Mouse (Mus musculus) embryonic facial prominence, embryonic 14.5 days (tissue): ENCODE data around the gene Tmem43. TPM values are rescaled to one million over a fixed set of nuclear protein-coding genes. Genes with fewer than 3 reads are reported as not detected.
"Not testable (repeated sequence)": the region's sequence is repeated elsewhere in the genome, so short reads cannot be mapped to it uniquely, and the experiment has no call there.

Experiments
- ATAC-seq: fragments of 200-750 bp; cut with Nextera tagmentation; 2 replicates; pipeline ENCODE4 v1.8.0; 2017; ENCODE audit warnings: low read depth, moderate number of reproducible peaks, moderate TSS enrichment
- DNase-seq: peaks from one replicate; pipeline ENCODE4 v3.0.0-alpha.2; 2015; ENCODE audit warnings: low spot score
- H3K27ac ChIP-seq: fragments of 300-500 bp; sonication (generic); replicated peaks from 2 replicates; pipeline ENCODE4 v1.5.1; 2014; ENCODE audit warnings: low read depth, mild to moderate bottlenecking, low read length, moderate library complexity
- H3K27me3 ChIP-seq: fragments of 300-500 bp; sonication (generic); replicated peaks from 2 replicates; pipeline ENCODE4 v1.6.1; 2014; ENCODE audit warnings: low read length; ENCODE audit not compliant: control insufficient read depth, insufficient read depth
- H3K36me3 ChIP-seq: fragments of 300-500 bp; sonication (generic); 2 replicates; pipeline ENCODE4 v1.6.1; 2014; ENCODE audit warnings: low read length, mixed read lengths; ENCODE audit not compliant: control insufficient read depth, insufficient read depth
- H3K4me1 ChIP-seq: fragments of 300-500 bp; sonication (generic); 2 replicates; pipeline ENCODE4 v1.6.1; 2014; ENCODE audit warnings: antibody characterized with exemption, low read length; ENCODE audit not compliant: control insufficient read depth, insufficient read depth
- H3K4me2 ChIP-seq: fragments of 300-500 bp; sonication (generic); 2 replicates; pipeline ENCODE4 v1.6.1; 2014; ENCODE audit warnings: low read depth, mild to moderate bottlenecking, low read length, moderate library complexity, mixed read lengths
- H3K4me3 ChIP-seq: fragments of 300-500 bp; sonication (generic); 2 replicates; pipeline ENCODE4 v1.5.1; 2014; ENCODE audit warnings: low read depth, mild to moderate bottlenecking, low read length
- H3K9ac ChIP-seq: fragments of 300-500 bp; sonication (generic); 2 replicates; pipeline ENCODE4 v1.6.1; 2014; ENCODE audit warnings: low read depth, mild to moderate bottlenecking, low read length, moderate library complexity, mixed read lengths
- H3K9me3 ChIP-seq: fragments of 300-500 bp; sonication (generic); 2 replicates; pipeline ENCODE4 v1.6.1; 2016; ENCODE audit warnings: low read length; ENCODE audit not compliant: control insufficient read depth
- WGBS: fragments of 180-500 bp; shearing (Covaris S2); extraction: QIAGEN DNeasy Blood & Tissue Kit; methylation state at CpG from one replicate; pipeline ENCODE4 v1.1.7; 2014; 5-methylcytosine and 5-hydroxymethylcytosine counted together
- polyA plus RNA-seq: library from polyadenylated mRNA; unstranded; fragments of >200 nt; fragmentation: Nextera tagmentation; extraction: Ambion mirVana; gene quantifications from 2 replicates; pipeline ENCODE4 v1.2.1, GENCODE M21; 2014

Gene Tmem43
- polyA plus RNA-seq, 1 experiment from 2014 or later, result 69.5 TPM

DNA sequence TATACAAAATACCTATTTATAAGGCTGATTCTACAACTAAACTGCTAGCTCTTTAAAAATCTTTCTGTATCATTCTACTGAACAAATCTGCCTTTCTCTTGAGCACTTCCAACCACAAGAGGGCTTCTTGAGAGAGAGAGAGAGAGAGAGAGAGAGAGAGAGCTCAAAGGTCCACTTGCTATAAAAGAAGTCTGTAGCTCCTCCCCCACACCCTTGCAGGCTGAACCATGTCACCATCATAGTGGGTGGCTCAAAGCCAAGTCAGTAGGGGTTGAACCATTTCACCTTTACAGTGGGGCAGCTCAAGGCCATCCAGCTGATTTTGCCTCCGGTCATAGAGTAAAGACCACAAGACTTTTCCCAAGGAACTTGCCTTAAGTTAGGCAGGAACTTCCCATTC lies 14.0 kb upstream of the Tmem43 start:
- Histone ChIP-seq H3K36me3 (peaks cover 20% of the 10 kb centered on the region), H3K4me3 (no peak overlapping the region), H3K9ac (no peak overlapping the region), H3K4me2 (no peak overlapping the region), H3K4me1 (no peaks in the 10 kb centered on the region), H3K9me3 (no peaks in the 10 kb centered on the region), H3K27me3 (no peaks in the 10 kb centered on the region), H3K27ac (no peak overlapping the region)
- DNase-seq (no peak), ATAC-seq (no peak)
- WGBS, result 91% methylated on average over 1 of the region's 1 CpGs

DNA sequence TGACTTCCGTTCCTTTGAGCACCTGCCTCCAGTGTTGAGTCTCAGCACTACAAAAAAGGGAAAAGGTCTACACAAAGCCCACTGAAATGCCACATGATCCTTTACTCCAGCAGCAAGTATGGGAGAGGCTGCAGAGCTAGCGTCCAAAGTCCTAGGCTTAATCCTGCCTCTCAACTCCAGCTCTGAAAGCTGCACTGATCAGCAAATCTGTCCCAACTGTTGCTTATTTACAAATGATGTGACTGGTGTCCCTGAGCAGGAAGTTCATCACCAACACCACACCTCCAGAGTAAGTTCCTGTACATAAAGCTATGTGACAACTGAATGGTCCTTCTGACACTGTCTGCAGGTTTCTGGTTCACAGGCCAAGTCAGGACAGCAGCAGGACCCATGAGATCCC lies 7.7 kb upstream of the Tmem43 start:
- peaks cover 58% of the 10 kb centered on the region for H3K36me3 ChIP-seq
- no peak overlapping the region for H3K9ac ChIP-seq
- DNase-seq (no peak), ATAC-seq (no peak)
- H3K27me3 ChIP-seq, result no peaks in the 10 kb centered on the region
- no peak overlapping the region for H3K27ac ChIP-seq
- no peak overlapping the region for H3K4me3 ChIP-seq
- WGBS, result 86% methylated on average over 2 of the region's 2 CpGs
- no peaks in the 10 kb centered on the region for H3K4me1 ChIP-seq
- no peaks in the 10 kb centered on the region for H3K9me3 ChIP-seq
- H3K4me2 ChIP-seq, result no peak overlapping the region

DNA sequence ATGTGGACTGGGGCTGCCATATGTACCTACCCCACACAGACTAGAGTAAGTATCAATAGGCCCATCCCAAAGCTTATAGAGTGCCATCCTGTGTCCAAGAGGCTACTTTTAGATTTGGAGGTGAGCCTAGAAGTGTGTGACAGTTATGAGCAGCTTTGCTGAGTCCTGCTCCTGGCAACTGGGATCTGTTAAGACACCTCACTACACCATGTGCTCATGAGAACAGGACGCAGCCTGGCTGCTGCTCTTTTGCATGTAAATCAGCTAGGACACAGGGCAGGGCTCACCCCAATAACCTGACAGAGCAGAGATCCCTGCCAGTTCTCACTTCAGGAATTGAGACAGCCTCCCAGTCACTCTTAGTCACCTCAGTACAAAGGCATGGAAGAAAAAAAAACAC lies 6.4 kb upstream of the Tmem43 start:
- no peak for DNase-seq
- no peak for ATAC-seq
- WGBS, result 95% methylated on average over 1 of the region's 1 CpGs
- no peak overlapping the region for H3K4me3 ChIP-seq
- no peak overlapping the region for H3K27ac ChIP-seq
- no peak overlapping the region for H3K9ac ChIP-seq
- H3K4me1 ChIP-seq, result peaks cover 6% of the 10 kb centered on the region; the same call in 1 of the 2 replicates
- no peaks in the 10 kb centered on the region for H3K9me3 ChIP-seq
- no peaks in the 10 kb centered on the region for H3K27me3 ChIP-seq
- no peak overlapping the region for H3K4me2 ChIP-seq
- H3K36me3 ChIP-seq, result peaks cover 58% of the 10 kb centered on the region

DNA sequence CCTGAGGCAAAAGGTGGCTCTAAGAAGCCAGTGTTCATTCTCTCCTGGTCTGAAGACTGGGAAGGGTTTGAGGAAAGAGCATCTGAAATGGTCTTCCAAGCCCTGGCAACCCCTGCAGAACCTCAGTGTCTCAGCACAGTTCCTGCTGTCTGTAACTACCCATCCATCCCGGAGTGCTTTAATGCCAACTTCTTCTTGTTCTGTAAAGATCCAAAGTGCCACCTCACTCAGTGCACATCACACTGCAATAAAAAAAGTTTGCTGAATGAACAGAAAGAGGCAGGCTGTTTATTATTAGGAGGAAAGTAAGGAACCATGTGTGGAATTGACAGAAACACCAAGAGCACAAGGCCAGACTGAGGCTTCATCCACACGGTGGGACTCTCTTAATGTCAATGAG lies 2.8 kb upstream of the Tmem43 start:
- peaks cover 26% of the 10 kb centered on the region for H3K36me3 ChIP-seq
- no peak overlapping the region for H3K4me2 ChIP-seq
- no peaks in the 10 kb centered on the region for H3K9me3 ChIP-seq
- ATAC-seq (no peak), DNase-seq (no peak)
- no peak overlapping the region for H3K9ac ChIP-seq
- no peaks in the 10 kb centered on the region for H3K27me3 ChIP-seq
- H3K4me3 ChIP-seq, result no peak overlapping the region
- peaks cover 17% of the 10 kb centered on the region for H3K4me1 ChIP-seq
- no peak overlapping the region for H3K27ac ChIP-seq
- WGBS, result 94% methylated on average over 2 of the region's 2 CpGs

DNA sequence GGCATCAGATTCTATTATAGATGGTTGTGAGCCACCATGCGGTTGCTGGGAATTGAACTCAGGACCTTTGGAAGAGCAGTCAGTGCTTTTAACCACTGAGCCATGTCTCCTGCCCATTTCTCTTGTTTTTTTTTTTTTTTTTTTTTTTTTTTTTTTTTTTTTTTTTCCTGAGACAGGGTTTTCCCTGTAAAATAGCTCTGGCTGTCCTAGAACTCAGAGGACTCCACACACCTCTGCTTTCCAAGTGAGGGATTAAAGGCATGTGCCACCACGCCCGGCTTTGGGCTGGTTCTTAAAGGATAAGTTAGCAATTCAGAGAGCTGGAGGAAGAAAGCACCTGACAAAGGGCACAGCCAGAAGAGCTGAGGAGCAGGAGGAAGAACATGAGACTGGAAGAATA lies 2.1 kb upstream of the Tmem43 start:
- not testable (repeated sequence) for ATAC-seq, H3K27ac ChIP-seq, H3K9me3 ChIP-seq, DNase-seq, H3K27me3 ChIP-seq, H3K4me3 ChIP-seq, H3K9ac ChIP-seq
- peaks cover 17% of the 10 kb centered on the region for H3K4me1 ChIP-seq
- peaks cover 20% of the 10 kb centered on the region for H3K36me3 ChIP-seq
- WGBS, result 87% methylated on average over 3 of the region's 3 CpGs
- peak overlapping the region; percentile 71; the same call in 1 of the 2 replicates for H3K4me2 ChIP-seq

DNA sequence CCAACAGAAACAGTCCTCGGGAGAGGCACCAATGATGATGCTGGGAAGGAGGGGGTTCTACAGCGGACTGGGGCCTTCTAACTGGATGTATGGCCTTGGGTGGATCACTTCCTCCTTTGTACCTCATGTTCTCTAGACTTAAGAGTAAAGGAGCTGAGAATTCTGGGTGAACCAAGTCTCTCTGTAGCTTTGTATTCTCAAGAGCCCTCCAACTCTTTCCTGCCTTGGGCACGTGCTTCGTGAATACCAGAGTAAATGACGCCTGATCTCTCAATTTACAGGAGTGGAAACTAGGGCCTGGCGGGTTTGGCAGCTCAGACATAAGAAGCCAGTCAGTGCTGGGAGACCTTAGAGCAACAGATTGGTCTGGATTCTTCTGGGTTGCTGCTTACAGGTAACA lies 1.2 kb upstream of the Tmem43 start:
- no peaks in the 10 kb centered on the region for H3K9me3 ChIP-seq
- peak overlapping the region; percentile 89 for H3K9ac ChIP-seq
- ATAC-seq (no peak), DNase-seq (peak; percentile 41)
- peak overlapping the region; percentile 71 for H3K4me2 ChIP-seq
- no peaks in the 10 kb centered on the region for H3K27me3 ChIP-seq
- peaks cover 17% of the 10 kb centered on the region for H3K4me1 ChIP-seq
- peak overlapping the region; percentile 83 for H3K4me3 ChIP-seq
- H3K36me3 ChIP-seq, result peaks cover 17% of the 10 kb centered on the region; the same call in 1 of the 2 replicates
- H3K27ac ChIP-seq, result peak overlapping the region; percentile 88; the same call in 1 of the 2 replicates
- 22% methylated on average over 6 of the region's 6 CpGs for WGBS

DNA sequence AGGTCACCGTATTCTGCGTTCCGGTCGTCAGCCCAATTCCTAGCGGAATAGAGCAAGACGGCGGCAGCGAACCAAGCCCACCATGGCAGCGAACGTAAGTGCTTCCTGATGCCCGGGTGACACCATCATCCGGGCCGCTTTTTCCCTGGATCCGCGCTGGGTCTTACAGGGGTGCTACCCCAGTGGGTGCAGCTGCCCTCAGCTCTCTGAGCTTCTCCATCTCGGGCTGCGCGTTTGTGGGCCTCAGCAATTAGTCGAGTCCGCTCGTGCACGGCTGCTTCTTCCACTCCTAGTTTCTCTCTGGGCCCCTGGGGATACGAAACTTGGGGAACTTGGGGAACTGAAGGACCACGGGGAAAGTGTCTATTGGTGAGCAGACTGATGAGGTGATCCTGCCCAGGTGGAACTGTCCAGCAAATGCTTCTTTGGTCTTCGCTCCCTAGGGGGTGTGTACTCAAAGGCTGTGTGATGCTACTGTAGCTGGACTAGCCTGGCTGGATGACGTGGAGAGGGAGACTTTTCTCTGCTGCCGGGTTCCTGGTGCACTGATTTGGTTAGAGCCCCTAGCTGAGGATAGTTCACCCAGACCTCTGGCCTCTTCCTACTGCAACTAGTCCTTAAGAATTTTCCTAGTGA lies 420 bp downstream of the Tmem43 start:
- Histone ChIP-seq H3K27ac (peak overlapping the region; percentile 71), H3K4me3 (peak overlapping the region; percentile 83), H3K36me3 (peaks cover 29% of the 10 kb centered on the region), H3K4me2 (peak overlapping the region; percentile 71), H3K9ac (peak overlapping the region; percentile 82), H3K4me1 (peaks cover 17% of the 10 kb centered on the region), H3K27me3 (no peaks in the 10 kb centered on the region), H3K9me3 (no peaks in the 10 kb centered on the region)
- DNase-seq (peak; percentile 50), ATAC-seq (peak; percentile 35)
- WGBS, result 2% methylated on average over 27 of the region's 27 CpGs

DNA sequence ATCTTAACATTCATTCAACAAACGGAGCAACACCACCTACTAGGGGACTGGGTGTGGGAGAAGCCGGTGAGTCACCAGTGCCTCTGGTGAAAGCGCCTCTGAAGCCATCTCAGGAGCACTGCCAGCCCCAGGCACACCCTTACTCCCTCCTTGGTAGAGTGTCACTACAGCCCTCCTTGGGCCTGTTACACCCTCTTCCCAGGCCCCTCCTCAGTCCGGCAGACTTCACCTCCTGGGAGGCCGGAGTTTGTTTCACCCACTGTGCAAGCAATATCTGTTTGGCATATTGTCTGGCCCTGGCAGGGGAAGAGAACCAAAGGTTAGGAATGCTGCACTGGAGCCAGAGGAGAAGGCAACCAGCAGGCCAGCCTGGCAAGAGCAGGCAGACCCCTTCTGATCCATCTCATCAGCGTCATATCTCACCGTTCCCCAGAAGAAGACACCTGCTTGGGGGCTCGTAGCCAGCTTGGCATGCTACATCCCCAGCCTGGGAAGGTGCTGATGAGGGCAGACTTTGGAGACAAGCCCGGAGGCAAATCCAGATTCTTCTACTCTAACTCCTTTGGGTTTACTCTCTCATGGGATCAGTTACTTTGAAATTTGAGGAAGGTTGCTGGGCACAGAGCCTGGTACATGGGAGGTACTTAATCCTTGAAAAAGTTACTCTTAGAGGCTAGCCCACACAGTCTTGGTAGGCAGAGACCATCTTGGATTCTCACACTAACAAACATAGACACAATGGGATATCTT lies 1.1 kb downstream of the Tmem43 start:
- peaks cover 35% of the 10 kb centered on the region for H3K36me3 ChIP-seq
- ATAC-seq, result no peak
- DNase-seq, result no peak
- peak overlapping the region; percentile 83 for H3K4me3 ChIP-seq
- peak overlapping the region; percentile 71; the same call in 1 of the 2 replicates for H3K27ac ChIP-seq
- peaks cover 17% of the 10 kb centered on the region for H3K4me1 ChIP-seq
- WGBS, result 43% methylated on average over 9 of the region's 9 CpGs
- peak overlapping the region; percentile 82 for H3K9ac ChIP-seq
- H3K4me2 ChIP-seq, result peak overlapping the region; percentile 71
- H3K27me3 ChIP-seq, result no peaks in the 10 kb centered on the region
- no peaks in the 10 kb centered on the region for H3K9me3 ChIP-seq
